In genomic region chr5:75066715-75067114, GRCm38 (mm10) we compare ENCODE assay signal across 8 mouse cellular contexts. TPM values are rescaled to one million over a fixed set of nuclear protein-coding genes. Genes with fewer than 3 reads are reported as not detected.
DNase-seq lines count a peak whose midpoint lies in the region; ATAC-seq lines count a peak whose summit lies in the region.

No protein-coding gene starts in this region.

- H3K9ac ChIP-seq in heart, embryonic 11.5 days (ENCODE audit: low read depth, low read length) = no peak overlapping the region
- H3K9ac ChIP-seq in intestine, embryonic 14.5 days (ENCODE audit: low read length) = no peak overlapping the region

- H3K4me3 ChIP-seq in heart, embryonic 11.5 days (ENCODE audit: low read depth, low read length) = peak overlapping the region; percentile 52
- peak overlapping the region; percentile 44; the same call in 1 of the 2 replicates for H3K4me3 ChIP-seq in brown adipose tissue, adult 24 weeks (ENCODE audit: insufficient read depth, low read depth, low read length)
- peak overlapping the region; percentile 49 for H3K4me3 ChIP-seq in intestine, embryonic 14.5 days (ENCODE audit: low read depth, low read length)

- no peak for ATAC-seq in heart, embryonic 11.5 days (replicated peaks; ENCODE audit: insufficient number of reproducible peaks, low FRiP score, low TSS enrichment)
- peak; percentile 43; the same call in 1 of the 2 replicates for ATAC-seq in intestine, embryonic 14.5 days (replicated peaks; ENCODE audit: low FRiP score, low TSS enrichment, low read depth)

- peak overlapping the region; percentile 87 for H3K4me2 ChIP-seq in heart, embryonic 11.5 days
- peak overlapping the region; percentile 94 for H3K4me2 ChIP-seq in intestine, embryonic 14.5 days (ENCODE audit: low read length)

- H3K4me1 ChIP-seq in heart, embryonic 11.5 days (ENCODE audit: control insufficient read depth, insufficient read depth, low read length) = peaks cover 8% of the 10 kb centered on the region
- peaks cover 5% of the 10 kb centered on the region; the same call in 1 of the 2 replicates for H3K4me1 ChIP-seq in brown adipose tissue, adult 24 weeks (ENCODE audit: control insufficient read depth, insufficient read depth, insufficient read length, low read length)
- H3K4me1 ChIP-seq in intestine, embryonic 14.5 days (replicated peaks; ENCODE audit: control insufficient read depth, insufficient read depth, low read length) = no peaks in the 10 kb centered on the region

- H3K27ac ChIP-seq in heart, embryonic 11.5 days (ENCODE audit: low read depth, low read length) = no peak overlapping the region
- H3K27ac ChIP-seq in brown adipose tissue, adult 24 weeks (replicated peaks; ENCODE audit: low read depth, low read length) = no peak overlapping the region
- no peak overlapping the region for H3K27ac ChIP-seq in intestine, embryonic 14.5 days (ENCODE audit: low read depth)

- H3K27me3 ChIP-seq in heart, embryonic 11.5 days (ENCODE audit: control insufficient read depth, insufficient read depth, low read length) = peaks cover 49% of the 10 kb centered on the region
- peaks cover 51% of the 10 kb centered on the region for H3K27me3 ChIP-seq in intestine, embryonic 14.5 days (replicated peaks; ENCODE audit: control insufficient read depth, insufficient read depth, low read length)

- no peak for DNase-seq in heart, adult 8-10 months (ENCODE audit: low spot score)
- no peak for DNase-seq in intestine, embryonic 14.5 days (ENCODE audit: low spot score)
- DNase-seq in naive thymus-derived CD4-positive, alpha-beta T cell, adult 2 months (ENCODE audit: low read depth) = peak; percentile 75
- DNase-seq in cerebellum, adult 9-11 months = no peak
- DNase-seq in urinary bladder, postnatal 10 days (ENCODE audit: low spot score) = no peak
- DNase-seq in gastrocnemius, postnatal 25 days = no peak

- 0 out of 2 replicates have a peak, but pooled peaks cover 3% of the 10 kb centered on the region for H3K9me3 ChIP-seq in heart, embryonic 11.5 days (replicated peaks; ENCODE audit: control insufficient read depth, low read length)
- 0 out of 2 replicates have a peak, but pooled peaks cover 5% of the 10 kb centered on the region for H3K9me3 ChIP-seq in intestine, embryonic 14.5 days (ENCODE audit: control insufficient read depth, low read length)

- WGBS in heart, embryonic 11.5 days (ENCODE audit: insufficient replicate concordance) = 7% methylated on average over 6 of the region's 10 CpGs
- WGBS in intestine, embryonic 14.5 days = 4% methylated on average over 8 of the region's 10 CpGs

- no peaks in the 10 kb centered on the region for H3K36me3 ChIP-seq in heart, embryonic 11.5 days (ENCODE audit: control insufficient read depth, insufficient read depth, low read length)
- H3K36me3 ChIP-seq in intestine, embryonic 14.5 days (ENCODE audit: control insufficient read depth, insufficient read depth, low read length) = no peaks in the 10 kb centered on the region

RNA-seq across cellular contexts. Expression of gene Gsx2, which starts 8.7 kb away (rescaled TPM):
- polyA plus RNA-seq in heart, embryonic 11.5 days (2014; fragmentation: Nextera tagmentation; extraction: Ambion mirVana) = not detected in 2 replicates
- not detected for total RNA-seq in heart, adult 8-10 months (2022)
- polyA plus RNA-seq in brown adipose tissue, adult 24 weeks (2012; ENCODE audit: insufficient read depth, insufficient read length, missing spikeins) = not detected in 2 replicates
- not detected in 2 replicates for polyA plus RNA-seq in intestine, embryonic 14.5 days (2014; fragmentation: Nextera tagmentation; extraction: Ambion mirVana)
- total RNA-seq in gastrocnemius, postnatal 25 days (2021) = not detected

RNA-seq across cellular contexts. Expression of gene Chic2, which starts 22.1 kb away (rescaled TPM):
- polyA plus RNA-seq in heart, embryonic 11.5 days (2014; fragmentation: Nextera tagmentation; extraction: Ambion mirVana) = 28.7 and 28.8 TPM in 2 replicates
- 10 to 100 TPM; 13.9 to 18.2 (median 14.7) TPM for total RNA-seq in heart, adult 8-10 months (2022)
- polyA plus RNA-seq in brown adipose tissue, adult 24 weeks (2012; ENCODE audit: insufficient read depth, insufficient read length, missing spikeins) = 16.5 and 18.5 TPM in 2 replicates
- 39.2 and 42.2 TPM in 2 replicates for polyA plus RNA-seq in intestine, embryonic 14.5 days (2014; fragmentation: Nextera tagmentation; extraction: Ambion mirVana)
- 10 to 100 TPM; 13.6 to 14.3 TPM for total RNA-seq in gastrocnemius, postnatal 25 days (2021)
